Mouse (Mus musculus) hindbrain, embryonic 14.5 days (tissue): ENCODE results near the gene Usp4. TPM values are rescaled to one million over a fixed set of nuclear protein-coding genes. Genes with fewer than 3 reads are reported as not detected.

ENCODE experiments used
- ATAC-seq: fragments of 200-750 bp; cut with Nextera tagmentation; 2 replicates; pipeline ENCODE4 v1.8.0; 2017; ENCODE audit warnings: moderate number of reproducible peaks, mild to moderate bottlenecking, moderate TSS enrichment, moderate library complexity; ENCODE audit not compliant: low FRiP score
- DNase-seq: peaks from one replicate; pipeline ENCODE4 v3.0.0-alpha.2; 2015; ENCODE audit warnings: low spot score
- H3K27ac ChIP-seq: fragments of 300-500 bp; sonication (generic); 2 replicates; pipeline ENCODE4 v1.5.1; 2014; ENCODE audit warnings: mild to moderate bottlenecking, moderate library complexity
- H3K27me3 ChIP-seq: fragments of 300-500 bp; sonication (generic); 2 replicates; pipeline ENCODE4 v1.6.1; 2014; ENCODE audit warnings: mild to moderate bottlenecking, low read length, mixed read lengths; ENCODE audit not compliant: control insufficient read depth, insufficient read depth
- H3K36me3 ChIP-seq: fragments of 300-500 bp; sonication (generic); replicated peaks from 2 replicates; pipeline ENCODE4 v1.6.1; 2014; ENCODE audit not compliant: control insufficient read depth, insufficient read depth
- H3K4me1 ChIP-seq: fragments of 300-500 bp; sonication (generic); replicated peaks from 2 replicates; pipeline ENCODE4 v1.6.1; 2014; ENCODE audit warnings: antibody characterized with exemption, low read length, mixed read lengths; ENCODE audit not compliant: control insufficient read depth, insufficient read depth
- H3K4me2 ChIP-seq: fragments of 300-500 bp; sonication (generic); replicated peaks from 2 replicates; pipeline ENCODE4 v1.6.1; 2014; ENCODE audit warnings: mild to moderate bottlenecking, moderate library complexity
- H3K4me3 ChIP-seq: fragments of 300-500 bp; sonication (generic); replicated peaks from 2 replicates; pipeline ENCODE4 v1.5.1; 2014; ENCODE audit warnings: mild to moderate bottlenecking, low read length
- H3K9ac ChIP-seq: fragments of 300-500 bp; sonication (generic); 2 replicates; pipeline ENCODE4 v1.6.1; 2014
- H3K9me3 ChIP-seq: fragments of 300-500 bp; sonication (generic); 2 replicates; pipeline ENCODE4 v1.6.1; 2016; ENCODE audit warnings: low read length; ENCODE audit not compliant: control insufficient read depth
- WGBS: fragments of 180-500 bp; shearing (Covaris S2); extraction: QIAGEN DNeasy Blood & Tissue Kit; methylation state at CpG from one replicate; pipeline ENCODE4 v1.1.7; 2014; 5-methylcytosine and 5-hydroxymethylcytosine counted together
- polyA plus RNA-seq: library from polyadenylated mRNA; unstranded; fragments of >200 nt; fragmentation: Nextera tagmentation; extraction: Ambion mirVana; gene quantifications from 2 replicates; pipeline ENCODE4 v1.2.1, GENCODE M21; 2014

The Usp4 gene
- polyA plus RNA-seq: 127 TPM in 2 replicates

GRCm38 (mm10) chr9:108347540-108348289, at the start of gene Usp4:
Usp4 (plus strand) TSS chr9:108347853.
- H3K4me1 ChIP-seq: peaks cover 12% of the 10 kb centered on the region
- peak within 1 kb of the TSS; percentile 90 for H3K4me3 ChIP-seq
- peak within 1 kb of the TSS; percentile 89 for H3K9ac ChIP-seq
- H3K36me3 ChIP-seq: peaks cover 30% of the 10 kb centered on the region
- WGBS: under 1% methylated on average over 65 of the region's 75 CpGs
- H3K27me3 ChIP-seq: no peaks in the 10 kb centered on the region
- peak within 1 kb of the TSS; percentile 91 for H3K4me2 ChIP-seq
- DNase-seq (peak; percentile 92), ATAC-seq (peak; percentile 92)
- H3K27ac ChIP-seq: peak within 1 kb of the TSS; percentile 99
- no peaks in the 10 kb centered on the region for H3K9me3 ChIP-seq

DNA sequence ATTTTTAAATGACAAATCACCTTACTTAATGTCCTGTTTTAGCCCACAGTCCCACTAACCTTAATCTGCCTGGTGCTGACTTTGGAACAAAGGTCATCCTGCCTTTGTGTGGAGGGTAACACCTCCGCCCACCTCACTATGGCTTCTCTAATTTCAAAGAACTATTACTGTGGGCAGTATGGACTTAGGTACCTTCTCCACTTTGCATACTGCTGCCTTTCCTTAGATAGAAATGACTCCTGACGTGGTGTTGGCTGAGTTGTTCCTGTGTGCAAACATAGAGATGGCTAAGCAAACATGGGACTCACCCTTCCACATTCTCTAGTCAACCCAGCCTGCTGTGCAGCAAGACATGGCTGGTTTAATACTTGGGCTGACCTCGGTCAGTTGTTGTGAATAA, 45.8 kb upstream of the Usp4 start:
- no peak for ATAC-seq
- no peaks in the 10 kb centered on the region for H3K9me3 ChIP-seq
- H3K27ac ChIP-seq: no peak overlapping the region
- no peaks in the 10 kb centered on the region for H3K27me3 ChIP-seq
- no peak overlapping the region for H3K4me2 ChIP-seq
- DNase-seq: no peak
- no peak overlapping the region for H3K4me3 ChIP-seq
- peaks cover 8% of the 10 kb centered on the region for H3K4me1 ChIP-seq
- H3K9ac ChIP-seq: no peak overlapping the region
- H3K36me3 ChIP-seq: peaks cover 60% of the 10 kb centered on the region
- 87% methylated on average over 3 of the region's 3 CpGs for WGBS

- H3K9ac ChIP-seq: peak overlapping the region; percentile 89
- DNase-seq (no peak), ATAC-seq (no peak)
- H3K4me3 ChIP-seq: peak overlapping the region; percentile 83
- no peaks in the 10 kb centered on the region for H3K27me3 ChIP-seq
- WGBS: 90% methylated on average over 4 of the region's 4 CpGs
- H3K36me3 ChIP-seq: peaks cover 46% of the 10 kb centered on the region
- H3K9me3 ChIP-seq: no peaks in the 10 kb centered on the region
- peak overlapping the region; percentile 86 for H3K4me2 ChIP-seq
- H3K4me1 ChIP-seq: peaks cover 33% of the 10 kb centered on the region
- peak overlapping the region; percentile 97; the same call in 1 of the 2 replicates for H3K27ac ChIP-seq
Observed at GRCm38 (mm10) chr9:108304716-108305115, 42.9 kb upstream of the Usp4 start.

- WGBS: 8% methylated on average over 1 of the region's 1 CpGs
- no peak for ATAC-seq
- DNase-seq: no peak
- peak overlapping the region; percentile 83 for H3K4me3 ChIP-seq
- no peaks in the 10 kb centered on the region for H3K27me3 ChIP-seq
- peak overlapping the region; percentile 97 for H3K27ac ChIP-seq
- H3K9ac ChIP-seq: peak overlapping the region; percentile 89
- peaks cover 33% of the 10 kb centered on the region for H3K4me1 ChIP-seq
- H3K36me3 ChIP-seq: peaks cover 44% of the 10 kb centered on the region
- no peaks in the 10 kb centered on the region for H3K9me3 ChIP-seq
- H3K4me2 ChIP-seq: peak overlapping the region; percentile 86
Observed at GRCm38 (mm10) chr9:108305170-108305569, 42.5 kb upstream of the Usp4 start.

DNA sequence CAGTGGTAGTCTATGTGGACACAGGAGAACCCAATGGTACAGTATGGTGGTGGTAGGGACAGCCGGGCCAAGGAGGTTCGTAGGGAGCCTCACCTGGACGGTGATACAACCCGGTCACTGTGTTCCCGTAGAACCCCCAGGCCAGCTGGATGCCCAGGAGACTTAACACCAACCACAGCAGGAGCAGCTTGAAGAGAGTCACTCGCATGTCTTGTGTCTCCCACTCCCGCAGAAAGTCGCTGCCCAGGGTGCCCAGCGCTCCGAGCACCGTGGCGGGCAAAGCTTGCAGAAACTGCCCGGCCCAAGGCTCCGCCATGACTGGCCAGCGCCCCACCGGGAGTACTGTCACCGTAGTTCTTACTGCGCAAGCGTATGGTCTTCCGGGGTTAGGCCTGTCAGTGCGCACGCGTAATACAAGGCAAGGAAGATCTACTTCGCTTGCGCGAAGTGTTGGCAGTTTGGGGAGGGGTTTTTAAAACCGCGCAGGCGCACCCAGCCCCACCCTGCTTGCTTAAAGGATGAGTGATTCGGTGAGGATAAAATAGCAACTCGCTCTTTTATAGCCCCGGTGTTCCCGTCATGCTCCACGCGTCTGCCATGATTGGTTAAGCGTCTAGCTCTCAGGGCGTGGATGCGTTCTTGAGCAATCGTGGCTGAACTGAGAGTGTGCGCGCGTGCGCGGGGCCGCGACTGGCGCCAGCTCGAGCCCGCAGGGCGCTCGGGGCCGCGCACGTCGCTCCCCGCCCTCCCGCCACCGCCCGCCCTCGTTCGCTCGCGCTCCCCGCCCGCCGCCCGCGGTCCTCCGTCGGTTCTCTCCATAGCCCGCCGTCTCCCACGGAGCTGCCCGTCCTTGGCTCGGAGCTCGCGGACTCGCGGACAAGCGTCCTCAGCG, 41.8 kb upstream of the Usp4 start, which contains the start of the genes Rhoa and Tcta:
Gene Rhoa (plus strand): TSS at position 501 of the 892 bp plus-strand sequence.
Gene Tcta (minus strand): TSS at position 532 of the 892 bp plus-strand sequence.
- Histone ChIP-seq H3K4me1 (peaks cover 37% of the 10 kb centered on the region), H3K27me3 (no peaks in the 10 kb centered on the region), H3K4me3 (peak within 1 kb of the TSS; percentile 83), H3K9me3 (no peaks in the 10 kb centered on the region), H3K9ac (peak within 1 kb of the TSS; percentile 91), H3K27ac (peak within 1 kb of the TSS; percentile 97), H3K36me3 (peaks cover 37% of the 10 kb centered on the region), H3K4me2 (peak within 1 kb of the TSS; percentile 86)
- under 1% methylated on average over 71 of the region's 81 CpGs for WGBS
- DNase-seq (peak; percentile 98), ATAC-seq (peak; percentile 98)

- H3K4me2 ChIP-seq: peak overlapping the region; percentile 78
- H3K27ac ChIP-seq: peak overlapping the region; percentile 97
- H3K36me3 ChIP-seq: peaks cover 30% of the 10 kb centered on the region
- H3K9ac ChIP-seq: peak overlapping the region; percentile 91
- under 1% methylated on average over 30 of the region's 51 CpGs for WGBS
- peak overlapping the region; percentile 83 for H3K4me3 ChIP-seq
- H3K9me3 ChIP-seq: no peaks in the 10 kb centered on the region
- peaks cover 37% of the 10 kb centered on the region for H3K4me1 ChIP-seq
- H3K27me3 ChIP-seq: no peaks in the 10 kb centered on the region
- ATAC-seq (peak; percentile 55), DNase-seq (peak; percentile 66)
Observed at GRCm38 (mm10) chr9:108306571-108306980, 41.1 kb upstream of the Usp4 start.

DNA sequence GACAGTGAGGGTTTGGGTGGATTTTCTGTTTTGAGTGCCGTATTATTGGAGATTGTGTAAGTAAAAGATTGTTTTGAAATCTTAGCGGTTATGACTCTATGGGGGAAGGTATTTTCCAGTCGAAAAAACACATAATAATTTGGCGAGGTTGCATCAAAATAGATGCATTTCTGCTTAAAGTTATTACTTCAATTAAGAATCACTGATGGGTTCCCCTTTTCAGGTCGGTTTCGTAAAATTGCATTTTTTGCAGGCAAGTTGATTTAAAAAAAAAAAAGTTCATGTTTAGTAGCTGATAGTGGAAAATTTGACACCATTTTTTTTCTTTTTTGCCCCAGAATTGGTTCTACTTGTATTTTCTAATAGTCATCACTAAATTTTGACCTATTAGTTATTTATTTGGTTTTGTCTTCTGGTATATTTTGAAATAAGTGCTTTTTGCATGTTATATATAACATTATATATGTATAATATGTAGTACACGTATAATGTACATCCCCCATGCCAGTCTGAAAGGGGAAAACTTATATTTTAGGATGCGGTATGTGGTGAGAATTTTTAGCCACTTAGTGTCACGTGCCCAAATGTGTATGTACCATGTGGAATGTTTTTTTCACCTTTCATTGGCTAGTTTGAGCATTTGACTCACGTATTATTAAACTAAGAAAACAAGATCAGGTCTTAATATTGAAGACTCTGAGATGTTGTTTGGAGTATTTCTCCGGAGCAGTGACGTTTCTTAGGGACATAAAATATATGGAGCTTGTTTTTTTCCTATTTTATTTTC, 40.4 kb upstream of the Usp4 start:
- DNase-seq: no peak
- peak overlapping the region; percentile 83 for H3K4me3 ChIP-seq
- H3K4me1 ChIP-seq: peaks cover 37% of the 10 kb centered on the region
- no peaks in the 10 kb centered on the region for H3K27me3 ChIP-seq
- no peaks in the 10 kb centered on the region for H3K9me3 ChIP-seq
- peak overlapping the region; percentile 78 for H3K4me2 ChIP-seq
- H3K27ac ChIP-seq: peak overlapping the region; percentile 97
- peaks cover 23% of the 10 kb centered on the region for H3K36me3 ChIP-seq
- 26% methylated on average over 12 of the region's 12 CpGs for WGBS
- ATAC-seq: no peak
- peak overlapping the region; percentile 91 for H3K9ac ChIP-seq

DNA sequence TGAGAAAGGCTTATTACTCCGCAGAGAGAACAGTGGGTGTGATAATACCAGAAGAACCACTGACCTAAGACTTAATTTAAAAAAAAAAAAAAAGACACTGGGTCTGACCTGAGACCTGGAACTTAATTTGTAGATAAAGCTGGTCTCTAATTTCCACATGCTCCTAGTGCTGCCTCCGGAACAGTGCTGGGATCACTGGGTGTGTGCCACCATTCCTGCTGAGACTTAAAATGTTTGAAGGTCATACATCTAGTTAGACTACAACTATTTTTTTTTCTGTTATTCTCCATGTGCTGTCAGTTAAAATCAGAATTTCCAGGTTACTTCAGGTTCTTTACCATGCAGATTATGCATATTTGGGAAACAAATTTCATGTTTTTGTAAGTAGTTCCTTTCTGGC, 39.5 kb upstream of the Usp4 start:
- H3K4me2 ChIP-seq: peak overlapping the region; percentile 78
- H3K9ac ChIP-seq: peak overlapping the region; percentile 91
- no peak for ATAC-seq
- no peak overlapping the region for H3K27ac ChIP-seq
- H3K4me1 ChIP-seq: peaks cover 37% of the 10 kb centered on the region
- 70% methylated on average over 2 of the region's 2 CpGs for WGBS
- H3K9me3 ChIP-seq: no peaks in the 10 kb centered on the region
- H3K36me3 ChIP-seq: peaks cover 14% of the 10 kb centered on the region
- DNase-seq: no peak
- no peaks in the 10 kb centered on the region for H3K27me3 ChIP-seq
- peak overlapping the region; percentile 83 for H3K4me3 ChIP-seq
